Mouse (Mus musculus): ENCODE measurements around the gene Syngap1. TPM values are rescaled to one million over a fixed set of nuclear protein-coding genes. Genes with fewer than 3 reads are reported as not detected.
"Not testable (repeated sequence)": the region's sequence is repeated elsewhere in the genome, so short reads cannot be mapped to it uniquely, and the experiment has no call there.

The Syngap1 gene
- total RNA-seq (2021), result 100 to 1,000 TPM; 463 to 497 TPM
- long read RNA-seq, experiment 1, partial matches to known transcripts, result 1 of 6 reads
- long read RNA-seq, experiment 1, other reads (novel, unspliced or antisense), result 5 of 6 reads
- long read RNA-seq, experiment 2, partial matches to known transcripts, result 1 of 11 reads
- long read RNA-seq, experiment 2, other reads (novel, unspliced or antisense), result 10 of 11 reads

GRCm38 (mm10) chr17:26941031-26941789, at the start of gene Syngap1:
TSS of gene Syngap1 (plus strand) at chr17:26941253.
- no peak for TF ChIP-seq CTCF (conservative IDR thresholded peaks at IDR 0.05)

GRCm38 (mm10) chr17:26892635-26893375, 48.2 kb upstream of the Syngap1 start:
- Histone ChIP-seq H3K27ac (peak overlapping the region; percentile 89), H3K4me3 (peak overlapping the region; percentile 30; the same call in 1 of the 2 replicates)
- no peak for TF ChIP-seq CTCF (conservative IDR thresholded peaks at IDR 0.05)
- DNase-seq (ENCODE audit: low spot score in 2 of 2), result no peak

More at GRCm38 (mm10) chr17:26941031-26941789, at the start of gene Syngap1:
- peak within 1 kb of the TSS; percentile 65 for H3K4me3 ChIP-seq
- DNase-seq (ENCODE audit: low spot score in 2 of 2), result peak in 1 of 2 experiments; percentile 58
- H3K27ac ChIP-seq, result peak within 1 kb of the TSS; percentile 99

GRCm38 (mm10) chr17:26893492-26893891, 47.6 kb upstream of the Syngap1 start:
- peak overlapping the region; percentile 89 for H3K27ac ChIP-seq
- no peak overlapping the region for H3K4me3 ChIP-seq
- TF ChIP-seq CTCF (conservative IDR thresholded peaks at IDR 0.05), result no peak
- no peak for DNase-seq (ENCODE audit: low spot score in 2 of 2)

DNA sequence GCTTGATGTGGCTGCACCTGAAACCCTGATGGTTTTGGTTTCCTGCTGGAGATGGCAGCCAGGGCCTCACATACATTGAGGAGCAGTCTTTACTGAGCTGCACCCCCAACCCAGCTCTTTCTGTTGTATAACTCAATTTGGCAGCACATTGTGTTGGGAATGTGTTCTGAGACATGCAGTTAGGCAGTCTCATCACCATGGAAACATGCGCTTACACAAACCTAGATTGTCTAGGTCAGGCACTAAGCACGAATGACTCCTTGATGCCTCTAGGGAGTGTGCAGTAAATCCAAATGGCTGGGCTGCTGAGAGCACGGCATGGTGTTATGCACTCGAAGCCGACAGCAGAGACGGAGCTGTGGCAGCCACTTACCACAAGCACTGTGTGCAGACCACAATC, 46.7 kb upstream of the Syngap1 start:
- peak; percentile 50 to 80 for DNase-seq (ENCODE audit: low spot score in 2 of 2)

GRCm38 (mm10) chr17:26895578-26895977, 45.5 kb upstream of the Syngap1 start:
- no peak overlapping the region for H3K4me3 ChIP-seq
- DNase-seq (ENCODE audit: low spot score in 2 of 2), result peak in 1 of 2 experiments; percentile 69
- no peak overlapping the region for H3K27ac ChIP-seq
- TF ChIP-seq CTCF (conservative IDR thresholded peaks at IDR 0.05), result peak; percentile 90

More for the DNA sequence above, 46.7 kb upstream of the Syngap1 start:
- TF ChIP-seq CTCF (conservative IDR thresholded peaks at IDR 0.05), result no peak
- Histone ChIP-seq H3K4me3 (no peak overlapping the region), H3K27ac (peak overlapping the region; percentile 89)

- H3K27ac ChIP-seq, result no peak overlapping the region
- H3K4me3 ChIP-seq, result no peak overlapping the region
- TF ChIP-seq CTCF (conservative IDR thresholded peaks at IDR 0.05), result no peak
- no peak for DNase-seq (ENCODE audit: low spot score in 2 of 2)
Measured at GRCm38 (mm10) chr17:26900916-26901315, 40.1 kb upstream of the Syngap1 start.

DNA sequence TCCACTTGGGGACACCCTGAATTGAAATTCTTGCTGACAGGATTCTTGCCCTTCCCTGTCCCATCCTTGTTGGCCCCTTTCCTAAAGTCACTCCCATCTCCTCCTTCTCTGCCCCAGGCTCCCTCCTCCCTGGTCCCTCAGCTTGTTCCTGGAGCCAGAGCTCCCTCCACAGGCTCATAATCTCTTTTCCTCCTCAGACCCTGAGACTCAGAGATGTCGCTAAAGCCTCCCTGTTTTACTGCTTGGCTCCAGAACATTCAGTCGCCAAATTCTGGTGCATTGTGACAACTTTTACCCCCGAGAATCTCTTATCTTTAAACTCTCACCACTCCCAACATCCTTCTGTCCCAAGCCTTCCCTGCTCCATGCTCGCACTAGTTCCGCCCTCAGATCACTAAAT, 36.7 kb upstream of the Syngap1 start:
- H3K27ac ChIP-seq, result no peak overlapping the region
- peak; percentile 43 for TF ChIP-seq CTCF (conservative IDR thresholded peaks at IDR 0.05)
- no peak for DNase-seq (ENCODE audit: low spot score in 2 of 2)
- H3K4me3 ChIP-seq, result no peak overlapping the region

DNA sequence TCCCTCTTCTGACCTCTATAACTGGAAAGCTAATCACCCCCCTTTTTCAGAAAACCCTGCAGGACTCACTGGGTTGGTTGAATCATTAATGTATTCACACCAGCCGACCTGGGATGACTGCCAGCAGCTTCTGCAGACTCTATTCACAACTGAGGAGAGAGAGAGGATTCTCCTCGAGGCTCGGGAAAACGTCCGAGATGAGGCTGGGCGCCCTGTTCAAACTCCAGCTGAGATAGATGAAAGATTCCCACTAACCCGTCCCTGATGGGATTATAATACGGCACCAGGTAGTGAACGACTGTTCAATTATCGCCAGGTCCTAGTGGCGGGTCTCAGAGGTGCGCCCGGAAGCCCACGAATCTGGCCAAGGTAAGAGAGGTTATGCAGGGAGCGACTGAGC, 33.5 kb upstream of the Syngap1 start:
- not testable (repeated sequence) for DNase-seq (ENCODE audit: low spot score in 2 of 2); H3K4me3 ChIP-seq; H3K27ac ChIP-seq

DNA sequence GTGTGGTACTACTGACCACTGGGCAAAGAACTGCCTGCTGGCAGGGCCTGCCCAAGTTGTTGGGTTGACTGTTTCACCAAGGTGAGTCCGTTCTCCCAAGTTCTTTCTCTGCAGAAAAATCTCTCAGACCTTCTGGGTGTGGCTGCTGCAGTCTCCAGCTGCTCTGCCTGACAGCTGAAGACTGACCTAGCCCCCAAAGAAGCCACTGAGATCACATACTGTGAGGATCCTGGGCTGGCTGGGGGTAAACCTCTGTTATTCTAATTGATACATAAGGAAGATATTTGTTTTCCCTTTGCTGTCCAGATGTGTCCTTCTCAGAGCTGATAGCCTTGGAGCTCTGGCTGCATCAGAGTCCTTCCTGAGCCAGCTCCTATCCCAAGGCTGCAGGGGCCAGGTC, 25.8 kb upstream of the Syngap1 start:
- Histone ChIP-seq H3K27ac (no peak overlapping the region), H3K4me3 (no peak overlapping the region)
- no peak for TF ChIP-seq CTCF (conservative IDR thresholded peaks at IDR 0.05)
- no peak for DNase-seq (ENCODE audit: low spot score in 2 of 2)

DNA sequence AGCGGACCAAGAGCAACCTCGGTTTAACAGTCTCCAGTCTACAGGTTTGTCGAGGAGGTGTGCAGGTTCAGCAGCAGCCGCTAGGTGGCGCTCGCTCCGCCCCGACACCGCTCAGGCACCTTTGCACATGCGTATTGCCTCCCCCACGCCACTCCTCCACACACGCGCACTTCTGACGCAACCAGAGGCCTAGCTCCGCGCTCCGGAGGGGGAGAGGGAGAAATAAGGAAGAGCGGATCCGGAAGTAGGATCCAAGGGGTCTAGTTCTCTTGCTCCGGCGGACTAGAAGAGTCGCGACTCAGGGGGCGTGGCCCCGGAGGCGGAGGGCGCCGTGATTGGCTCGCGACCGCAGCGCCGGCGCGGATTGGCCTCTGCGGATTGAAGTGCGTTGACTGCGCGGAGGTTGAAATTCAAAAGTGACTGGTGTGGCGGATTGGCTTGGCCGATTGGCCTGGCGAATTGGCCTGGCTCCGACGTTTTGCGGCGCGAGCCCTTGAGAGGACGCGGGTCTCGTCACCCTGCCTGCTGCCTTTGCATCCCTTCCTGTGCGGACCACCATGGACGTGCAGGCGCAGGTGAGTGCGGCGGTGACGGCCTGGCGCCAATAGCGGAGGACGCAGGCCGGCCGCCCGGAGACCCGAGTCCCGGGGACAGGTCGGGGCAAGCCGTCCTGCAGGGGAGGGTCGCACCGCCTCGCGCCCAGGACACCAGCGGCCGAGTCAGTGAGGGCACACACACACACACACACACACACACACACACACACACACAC, 24.2 kb upstream of the Syngap1 start, which contains the start of gene Kifc5b:
Kifc5b (plus strand) TSS at position 381 of the 772 bp plus-strand sequence.
- peak; percentile 99 to 100 for DNase-seq (ENCODE audit: low spot score in 2 of 2)
- TF ChIP-seq CTCF (conservative IDR thresholded peaks at IDR 0.05), result peak; percentile 94
- H3K27ac ChIP-seq, result peak within 1 kb of the TSS; percentile 44; the same call in 1 of the 2 replicates
- H3K4me3 ChIP-seq, result peak within 1 kb of the TSS; percentile 74

DNA sequence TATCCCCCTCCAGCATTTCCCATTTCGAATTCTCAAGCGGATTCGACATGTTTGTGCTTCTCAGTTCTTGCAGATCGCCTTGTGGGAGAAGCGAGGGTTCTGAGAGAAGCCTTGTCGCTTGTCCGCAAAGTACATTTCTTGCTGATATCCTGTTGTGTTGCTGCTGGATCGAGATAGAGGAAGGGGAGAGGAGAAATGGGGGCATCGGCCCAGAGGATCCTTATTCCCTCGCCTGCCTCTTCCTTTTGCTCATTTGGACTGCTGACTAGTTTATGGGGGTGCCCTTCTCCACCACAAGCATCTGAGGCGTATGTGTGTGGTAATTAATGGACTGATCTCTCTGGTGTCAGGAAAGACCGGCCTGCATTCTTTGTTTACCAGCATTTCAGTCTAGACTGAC, 23.5 kb upstream of the Syngap1 start:
- DNase-seq (ENCODE audit: low spot score in 2 of 2); H3K27ac ChIP-seq: not testable (repeated sequence)
- H3K4me3 ChIP-seq, result peak overlapping the region; percentile 74; the same call in 1 of the 2 replicates

DNA sequence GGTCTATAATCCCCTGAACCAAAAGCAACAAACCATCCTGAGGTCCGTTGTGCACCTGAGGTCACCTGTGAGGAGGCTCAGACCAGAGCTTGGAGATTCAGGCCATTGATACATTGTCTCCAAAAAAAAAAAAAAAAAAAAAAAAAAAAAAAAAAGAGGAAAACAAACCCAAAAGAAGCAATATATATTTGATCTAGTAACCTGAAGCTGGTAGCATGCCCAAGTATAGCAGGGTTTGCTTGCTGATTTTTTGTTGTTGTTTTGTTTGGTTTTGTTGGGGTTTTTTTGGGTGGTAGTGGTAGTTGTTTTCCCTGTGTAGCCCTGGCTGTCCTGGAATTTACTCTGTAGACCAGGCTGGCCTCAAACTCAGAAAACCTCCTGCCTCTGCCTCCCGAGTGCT, 22.7 kb upstream of the Syngap1 start:
- Histone ChIP-seq H3K4me3 (no peak overlapping the region), H3K27ac (no peak overlapping the region)
- DNase-seq (ENCODE audit: low spot score in 2 of 2), result no peak
- TF ChIP-seq CTCF (conservative IDR thresholded peaks at IDR 0.05), result no peak

GRCm38 (mm10) chr17:26919516-26919915, 21.5 kb upstream of the Syngap1 start:
- not testable (repeated sequence) for DNase-seq (ENCODE audit: low spot score in 2 of 2); H3K4me3 ChIP-seq; H3K27ac ChIP-seq

DNA sequence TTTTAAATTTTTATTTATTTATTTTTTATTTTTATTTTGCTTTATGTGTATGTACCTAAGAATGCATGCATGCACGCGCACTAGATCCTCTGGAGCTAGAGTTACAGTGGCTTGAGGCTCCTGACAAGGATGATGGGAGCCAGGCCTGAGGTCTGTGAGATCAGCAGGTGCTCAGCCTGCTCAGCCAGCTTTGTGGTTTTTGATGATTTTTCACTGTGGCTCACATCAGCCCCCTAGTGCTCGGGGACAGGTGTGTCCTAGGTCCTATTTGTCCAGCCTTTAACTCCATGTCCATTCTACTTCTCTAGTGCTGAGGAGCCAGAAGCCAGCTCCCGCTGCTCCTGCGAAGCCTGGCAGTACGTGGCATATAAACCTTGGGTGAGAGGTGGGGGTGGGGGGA, 18.7 kb upstream of the Syngap1 start:
- H3K4me3 ChIP-seq; DNase-seq (ENCODE audit: low spot score in 2 of 2); H3K27ac ChIP-seq: not testable (repeated sequence)

DNA sequence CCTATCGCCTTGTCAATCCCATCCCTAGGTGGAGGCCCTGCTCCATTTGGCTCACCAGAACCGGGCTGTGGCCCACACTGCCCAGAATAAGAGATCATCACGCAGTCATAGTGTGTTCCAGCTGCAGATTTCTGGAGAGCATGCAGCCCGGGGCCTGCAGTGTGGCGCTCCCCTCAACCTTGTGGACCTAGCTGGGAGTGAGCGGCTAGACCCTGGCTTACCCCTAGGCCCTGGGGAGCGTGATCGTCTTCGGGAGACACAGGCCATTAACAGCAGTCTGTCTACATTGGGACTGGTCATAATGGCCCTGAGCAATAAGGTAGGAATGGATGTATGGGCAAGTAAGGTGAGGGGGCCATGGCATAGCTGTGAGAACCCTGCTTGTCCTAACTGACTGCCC, 15.6 kb upstream of the Syngap1 start:
- not testable (repeated sequence) for DNase-seq (ENCODE audit: low spot score in 2 of 2); H3K4me3 ChIP-seq; H3K27ac ChIP-seq

Data from layer of hippocampus, adult 2 months (tissue).